Mouse (Mus musculus) embryonic facial prominence, embryonic 14.5 days (tissue): Measurements from ENCODE around the gene Dars. TPM values are rescaled to one million over a fixed set of nuclear protein-coding genes. Genes with fewer than 3 reads are reported as not detected.

ENCODE experiments used
- ATAC-seq: fragments of 200-750 bp; cut with Nextera tagmentation; 2 replicates; pipeline ENCODE4 v1.8.0; 2017; ENCODE audit warnings: low read depth, moderate number of reproducible peaks, moderate TSS enrichment
- DNase-seq: peaks from one replicate; pipeline ENCODE4 v3.0.0-alpha.2; 2015; ENCODE audit warnings: low spot score
- H3K27ac ChIP-seq: fragments of 300-500 bp; sonication (generic); replicated peaks from 2 replicates; pipeline ENCODE4 v1.5.1; 2014; ENCODE audit warnings: low read depth, mild to moderate bottlenecking, low read length, moderate library complexity
- H3K27me3 ChIP-seq: fragments of 300-500 bp; sonication (generic); replicated peaks from 2 replicates; pipeline ENCODE4 v1.6.1; 2014; ENCODE audit warnings: low read length; ENCODE audit not compliant: control insufficient read depth, insufficient read depth
- H3K36me3 ChIP-seq: fragments of 300-500 bp; sonication (generic); 2 replicates; pipeline ENCODE4 v1.6.1; 2014; ENCODE audit warnings: low read length, mixed read lengths; ENCODE audit not compliant: control insufficient read depth, insufficient read depth
- H3K4me1 ChIP-seq: fragments of 300-500 bp; sonication (generic); 2 replicates; pipeline ENCODE4 v1.6.1; 2014; ENCODE audit warnings: antibody characterized with exemption, low read length; ENCODE audit not compliant: control insufficient read depth, insufficient read depth
- H3K4me2 ChIP-seq: fragments of 300-500 bp; sonication (generic); 2 replicates; pipeline ENCODE4 v1.6.1; 2014; ENCODE audit warnings: low read depth, mild to moderate bottlenecking, low read length, moderate library complexity, mixed read lengths
- H3K4me3 ChIP-seq: fragments of 300-500 bp; sonication (generic); 2 replicates; pipeline ENCODE4 v1.5.1; 2014; ENCODE audit warnings: low read depth, mild to moderate bottlenecking, low read length
- H3K9ac ChIP-seq: fragments of 300-500 bp; sonication (generic); 2 replicates; pipeline ENCODE4 v1.6.1; 2014; ENCODE audit warnings: low read depth, mild to moderate bottlenecking, low read length, moderate library complexity, mixed read lengths
- H3K9me3 ChIP-seq: fragments of 300-500 bp; sonication (generic); 2 replicates; pipeline ENCODE4 v1.6.1; 2016; ENCODE audit warnings: low read length; ENCODE audit not compliant: control insufficient read depth
- WGBS: fragments of 180-500 bp; shearing (Covaris S2); extraction: QIAGEN DNeasy Blood & Tissue Kit; methylation state at CpG from one replicate; pipeline ENCODE4 v1.1.7; 2014; 5-methylcytosine and 5-hydroxymethylcytosine counted together
- polyA plus RNA-seq: library from polyadenylated mRNA; unstranded; fragments of >200 nt; fragmentation: Nextera tagmentation; extraction: Ambion mirVana; gene quantifications from 2 replicates; pipeline ENCODE4 v1.2.1, GENCODE M21; 2014

Gene Dars
- polyA plus RNA-seq, 1 experiment from 2014 or later, result 97.8 TPM

DNA sequence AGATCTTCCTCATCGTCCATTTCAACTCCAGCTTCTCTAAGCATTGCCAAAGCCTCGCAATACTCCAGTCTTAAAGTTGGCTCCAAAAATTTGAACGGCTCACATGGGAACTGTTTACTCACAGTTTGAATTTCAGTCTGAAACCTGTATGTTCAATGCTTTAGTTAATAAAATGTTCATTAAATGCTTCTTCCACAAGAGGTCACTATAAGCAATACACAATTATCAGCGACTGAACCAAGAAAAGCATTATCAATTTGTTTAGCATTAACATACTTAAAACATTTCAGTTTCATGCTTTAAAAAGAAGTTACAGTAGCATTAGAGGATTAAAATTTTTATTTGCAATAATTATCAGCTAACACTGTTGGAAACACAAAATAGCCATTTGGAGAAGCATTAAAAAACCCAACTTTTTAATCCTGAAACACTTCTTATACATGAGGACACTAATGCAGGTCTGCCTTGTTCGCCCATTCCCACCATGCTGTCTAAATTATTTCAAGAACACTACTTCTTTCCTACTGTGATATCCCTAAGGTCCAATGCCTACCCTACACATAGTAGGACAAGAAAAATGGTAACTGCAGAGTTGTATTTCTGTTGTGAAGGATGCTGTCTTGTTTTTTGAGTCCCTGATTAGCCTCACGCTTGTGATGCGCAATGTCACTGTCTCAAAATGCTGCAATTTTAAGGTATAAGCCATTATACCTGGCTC lies 44.9 kb downstream of the Dars start:
- Histone ChIP-seq H3K9ac (no peak overlapping the region), H3K27me3 (no peaks in the 10 kb centered on the region), H3K27ac (no peak overlapping the region), H3K9me3 (no peaks in the 10 kb centered on the region), H3K4me3 (no peak overlapping the region), H3K4me1 (no peaks in the 10 kb centered on the region), H3K36me3 (peaks cover 34% of the 10 kb centered on the region), H3K4me2 (no peak overlapping the region)
- 83% methylated on average over 7 of the region's 7 CpGs for WGBS
- ATAC-seq (no peak), DNase-seq (peak; percentile 34)

DNA sequence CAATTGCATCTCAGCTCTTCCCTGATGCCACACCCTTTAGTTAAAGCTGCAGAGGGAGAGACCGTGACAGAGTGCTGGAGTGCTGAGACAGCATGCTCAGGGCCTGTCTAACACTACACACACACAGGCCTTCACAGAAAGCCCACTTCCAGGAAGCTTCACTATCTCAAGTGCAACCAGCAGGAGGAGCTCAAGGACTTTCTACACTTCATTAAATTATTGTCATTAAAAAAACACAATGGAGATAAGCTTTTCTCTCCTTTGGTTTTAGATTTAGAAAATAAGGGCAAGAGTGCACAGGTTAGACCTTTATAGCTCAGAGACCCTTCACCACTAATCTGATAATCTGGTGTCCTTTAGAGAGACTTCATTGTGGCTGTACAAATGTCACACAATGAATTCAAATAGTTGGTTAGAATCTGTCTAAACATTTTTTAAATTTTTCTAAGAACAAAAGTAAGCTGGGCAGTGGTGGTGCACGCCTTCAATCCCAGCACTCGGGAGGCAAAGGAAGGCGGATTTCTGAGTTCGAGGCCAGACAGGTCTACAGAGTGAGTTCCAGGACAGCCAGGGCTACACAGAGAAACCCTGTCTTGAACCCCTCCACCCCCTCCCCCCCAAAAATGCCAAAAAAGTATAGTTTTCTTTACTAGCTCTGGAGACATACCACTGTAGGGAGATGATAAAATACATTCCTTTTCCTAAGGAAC lies 48.3 kb downstream of the Dars start:
- Histone ChIP-seq H3K4me1 (no peaks in the 10 kb centered on the region), H3K27me3 (no peaks in the 10 kb centered on the region), H3K9me3 (no peaks in the 10 kb centered on the region), H3K9ac (no peak overlapping the region), H3K27ac (no peak overlapping the region), H3K4me2 (no peak overlapping the region), H3K36me3 (peaks cover 35% of the 10 kb centered on the region), H3K4me3 (no peak overlapping the region)
- WGBS, result 66% methylated on average over 5 of the region's 5 CpGs
- DNase-seq (peak; percentile 59), ATAC-seq (peak; percentile 63; the same call in 1 of the 2 replicates)

DNA sequence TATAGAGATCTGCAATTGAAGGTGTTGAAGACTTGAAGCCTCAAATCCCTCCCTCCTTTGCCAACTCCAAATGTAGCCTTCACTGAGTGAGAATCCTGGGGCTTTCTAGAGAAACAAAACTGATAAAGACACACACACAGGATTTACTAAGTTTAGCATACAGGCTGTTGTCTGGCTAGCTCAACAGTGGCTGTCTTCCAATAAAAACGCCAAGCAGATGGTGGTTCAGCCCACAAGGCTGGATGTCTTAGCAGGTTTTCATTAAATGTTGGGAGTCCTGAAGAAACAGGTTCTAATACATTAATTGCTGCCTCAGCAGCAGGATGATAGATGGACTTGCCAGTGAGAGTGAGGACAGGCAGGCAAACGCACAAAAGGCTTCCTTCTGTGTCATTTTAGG lies 56.6 kb downstream of the Dars start:
- WGBS, result 46% methylated on average over 2 of the region's 2 CpGs

DNA sequence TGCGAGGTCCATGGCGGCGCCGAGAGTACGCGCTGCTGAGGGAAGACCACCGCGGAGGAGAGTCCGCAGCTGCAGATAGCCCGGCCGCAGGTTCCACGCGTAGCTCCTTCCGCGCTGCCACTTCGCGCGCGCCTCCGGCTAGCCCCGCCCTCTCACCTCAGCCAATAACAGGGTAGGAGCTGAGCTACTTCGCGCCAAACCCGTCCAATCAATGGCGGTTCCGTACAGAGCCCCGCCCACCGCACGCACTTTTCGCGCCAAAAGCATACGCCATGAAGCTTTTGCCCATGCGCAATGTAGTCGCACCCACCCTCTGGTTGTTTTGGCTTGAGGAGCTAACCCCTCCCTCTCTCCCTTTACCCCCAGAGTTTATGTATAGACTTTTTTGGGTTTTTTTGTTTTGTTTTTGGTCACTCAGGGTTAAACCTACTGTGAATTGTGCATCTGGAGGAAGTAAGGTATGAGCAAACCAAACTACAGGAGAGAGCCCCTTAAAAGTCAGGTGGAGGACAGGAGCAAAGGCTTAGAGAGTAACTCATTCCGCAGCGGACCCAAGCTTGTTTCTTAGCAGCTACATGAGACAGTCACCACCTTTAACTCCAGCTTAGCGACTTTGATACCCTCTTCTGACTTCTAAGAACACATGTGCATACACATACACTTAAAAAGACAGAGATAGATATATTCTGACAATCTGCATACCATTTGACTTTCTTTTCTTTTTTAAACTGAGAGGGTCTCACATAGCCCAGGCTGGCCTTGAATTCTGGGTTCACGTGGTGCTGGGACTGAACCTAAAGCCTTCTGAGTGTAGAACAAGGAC lies 57.4 kb downstream of the Dars start, which contains the start of gene Mcm6:
Gene Mcm6 (minus strand): TSS at position 111 of the 823 bp plus-strand sequence.
- peak within 1 kb of the TSS; percentile 66 for H3K4me2 ChIP-seq
- WGBS, result 3% methylated on average over 21 of the region's 38 CpGs
- peak; percentile 98 for DNase-seq

More for the DNA sequence above, 56.6 kb downstream of the Dars start:
- H3K36me3 ChIP-seq, result peaks cover 43% of the 10 kb centered on the region
- DNase-seq (peak; percentile 26), ATAC-seq (no peak)
- H3K4me2 ChIP-seq, result no peak overlapping the region
- H3K27me3 ChIP-seq, result no peaks in the 10 kb centered on the region
- no peak overlapping the region for H3K27ac ChIP-seq
- H3K4me1 ChIP-seq, result 0 out of 2 replicates have a peak, but pooled peaks cover 11% of the 10 kb centered on the region
- no peak overlapping the region for H3K4me3 ChIP-seq
- no peak overlapping the region for H3K9ac ChIP-seq
- H3K9me3 ChIP-seq, result no peaks in the 10 kb centered on the region

DNA sequence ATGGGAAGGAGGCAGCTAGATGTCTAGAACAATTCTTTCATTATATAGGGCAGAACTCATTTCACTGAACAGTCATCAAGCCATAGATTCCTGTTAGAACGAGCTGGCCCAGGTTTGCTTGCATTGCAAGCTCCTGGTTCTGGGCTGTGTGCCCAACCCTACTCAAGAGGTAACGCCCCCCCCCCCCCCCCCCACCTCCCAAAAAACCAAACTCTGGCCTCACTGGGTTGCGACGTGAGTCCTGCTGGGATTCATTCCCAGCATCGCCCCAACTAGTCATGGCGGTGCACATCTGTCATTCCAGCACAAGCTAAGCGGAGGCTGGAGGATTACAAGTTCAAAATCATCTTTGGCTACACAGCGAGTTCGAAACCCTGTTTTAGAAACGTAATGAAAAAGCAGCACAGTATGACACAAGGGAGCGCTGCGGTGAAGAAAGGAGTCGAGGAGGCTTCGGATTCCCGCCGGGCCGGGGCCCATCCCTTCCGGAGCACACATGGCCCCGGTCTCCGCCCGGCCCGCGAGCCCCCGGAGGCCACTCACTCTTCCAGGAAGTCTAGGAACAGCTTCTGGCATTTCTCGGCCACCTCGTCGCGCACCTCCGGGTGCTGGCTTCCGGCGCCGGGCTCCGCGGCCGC lies 58.1 kb downstream of the Dars start:
- Histone ChIP-seq H3K36me3 (peaks cover 50% of the 10 kb centered on the region), H3K9me3 (no peaks in the 10 kb centered on the region), H3K4me1 (0 out of 2 replicates have a peak, but pooled peaks cover 11% of the 10 kb centered on the region), H3K4me2 (peak overlapping the region; percentile 66), H3K4me3 (peak overlapping the region; percentile 81), H3K9ac (peak overlapping the region; percentile 87), H3K27me3 (no peaks in the 10 kb centered on the region), H3K27ac (peak overlapping the region; percentile 96)
- ATAC-seq, result peak; percentile 80
- WGBS, result under 1% methylated on average over 24 of the region's 35 CpGs
- DNase-seq, result peak; percentile 91

More for the DNA sequence above, 57.4 kb downstream of the Dars start, which contains the start of gene Mcm6:
- Histone ChIP-seq H3K27me3 (no peaks in the 10 kb centered on the region), H3K36me3 (peaks cover 45% of the 10 kb centered on the region), H3K27ac (peak within 1 kb of the TSS; percentile 96), H3K9ac (peak within 1 kb of the TSS; percentile 87), H3K9me3 (no peaks in the 10 kb centered on the region), H3K4me1 (0 out of 2 replicates have a peak, but pooled peaks cover 11% of the 10 kb centered on the region), H3K4me3 (peak within 1 kb of the TSS; percentile 81)
- peak; percentile 98 for ATAC-seq

DNA sequence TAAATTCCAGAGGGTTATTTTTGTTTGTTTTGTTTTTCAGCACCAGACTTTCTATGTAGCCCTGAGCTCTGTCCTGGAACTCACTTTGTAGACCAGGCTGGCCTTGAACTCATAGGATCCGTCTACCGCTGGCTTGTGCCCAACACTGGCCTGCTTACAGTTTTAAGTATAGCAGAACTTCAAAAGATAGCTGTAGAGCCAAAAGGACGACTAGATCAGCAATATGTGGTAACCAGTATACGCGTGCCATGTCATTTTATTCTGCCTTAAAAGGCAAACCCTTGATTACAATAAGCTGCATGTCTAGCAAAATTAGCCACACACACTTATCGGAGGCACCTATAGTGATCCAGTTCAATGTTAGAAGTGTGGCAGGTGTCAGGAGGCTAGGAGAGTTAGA lies 58.9 kb downstream of the Dars start:
- 61% methylated on average over 6 of the region's 6 CpGs for WGBS
- no peaks in the 10 kb centered on the region for H3K27me3 ChIP-seq
- 0 out of 2 replicates have a peak, but pooled peaks cover 11% of the 10 kb centered on the region for H3K4me1 ChIP-seq
- H3K9me3 ChIP-seq, result no peaks in the 10 kb centered on the region
- ATAC-seq (no peak), DNase-seq (peak; percentile 12)
- peak overlapping the region; percentile 81 for H3K4me3 ChIP-seq
- H3K4me2 ChIP-seq, result peak overlapping the region; percentile 66
- H3K36me3 ChIP-seq, result peaks cover 55% of the 10 kb centered on the region
- peak overlapping the region; percentile 96 for H3K27ac ChIP-seq
- peak overlapping the region; percentile 87 for H3K9ac ChIP-seq

DNA sequence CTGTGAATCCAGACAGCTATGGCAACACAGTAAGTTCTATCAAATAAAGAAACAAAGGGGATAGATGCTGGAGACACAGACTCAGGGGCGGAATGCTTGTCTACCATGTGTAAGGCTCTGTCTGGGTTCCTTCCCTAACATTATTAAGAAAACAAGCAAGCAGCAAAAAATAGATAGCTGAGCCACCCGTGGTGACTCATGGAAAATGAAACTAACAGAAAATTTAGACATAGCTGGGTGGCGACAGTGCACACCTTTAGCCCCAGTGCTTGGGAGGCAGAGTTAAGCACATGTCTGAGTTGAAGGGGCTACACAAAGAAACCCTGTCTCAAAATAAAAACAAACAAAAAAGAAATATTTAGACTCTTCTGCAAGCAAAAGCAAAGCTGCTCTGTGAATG lies 59.7 kb downstream of the Dars start:
- Histone ChIP-seq H3K4me2 (peak overlapping the region; percentile 66), H3K9ac (0 out of 2 replicates have a peak overlapping the region, but pooled peaks have one; percentile 8)

More for the DNA sequence above, 59.7 kb downstream of the Dars start:
- Histone ChIP-seq H3K27me3 (no peaks in the 10 kb centered on the region), H3K4me3 (peak overlapping the region; percentile 81; the same call in 1 of the 2 replicates), H3K36me3 (peaks cover 55% of the 10 kb centered on the region), H3K4me1 (0 out of 2 replicates have a peak, but pooled peaks cover 11% of the 10 kb centered on the region), H3K9me3 (no peaks in the 10 kb centered on the region), H3K27ac (0 out of 2 replicates have a peak overlapping the region, but pooled peaks have one; percentile 96)
- no peak for ATAC-seq
- WGBS, result 45% methylated on average over 3 of the region's 3 CpGs
- DNase-seq, result peak; percentile 11
